8 mouse cellular contexts compared by ENCODE assay signal in genomic region chr19:5401073-5401472, GRCm38 (mm10). TPM values are rescaled to one million over a fixed set of nuclear protein-coding genes. Genes with fewer than 3 reads are reported as not detected.
"Had no signal": no experiment of that assay in that cellular context is flagged by ENCODE, and none has a peak within 500 bp of the region (broad histone marks: within the 10 kb centered on the region; RNA-seq: fewer than 3 reads in every experiment).

No protein-coding gene starts in this region.

RNA-seq across cellular contexts. Expression of gene Tsga10ip, which starts 1.3 kb away (rescaled TPM):
- total RNA-seq: left cerebral cortex, adult 8-10 months; left cerebral cortex, postnatal 4 days; liver, adult 2 months; megakaryocyte, adult 5-6 weeks had no signal
- polyA plus RNA-seq: liver, adult 2 months; lung, embryonic 14.5 days; macrophage; midbrain, embryonic 15.5 days; neural tube, embryonic 14.5 days had no signal
